Mouse (Mus musculus) thymus, postnatal 25 days (tissue): ENCODE results near the gene Hmbs.
"Not testable (repeated sequence)": the region's sequence is repeated elsewhere in the genome, so short reads cannot be mapped to it uniquely, and the experiment has no call there.

Experiments used
- DNase-seq: peaks from one replicate; pipeline ENCODE4 v3.0.0; 2022

The Hmbs gene

DNA sequence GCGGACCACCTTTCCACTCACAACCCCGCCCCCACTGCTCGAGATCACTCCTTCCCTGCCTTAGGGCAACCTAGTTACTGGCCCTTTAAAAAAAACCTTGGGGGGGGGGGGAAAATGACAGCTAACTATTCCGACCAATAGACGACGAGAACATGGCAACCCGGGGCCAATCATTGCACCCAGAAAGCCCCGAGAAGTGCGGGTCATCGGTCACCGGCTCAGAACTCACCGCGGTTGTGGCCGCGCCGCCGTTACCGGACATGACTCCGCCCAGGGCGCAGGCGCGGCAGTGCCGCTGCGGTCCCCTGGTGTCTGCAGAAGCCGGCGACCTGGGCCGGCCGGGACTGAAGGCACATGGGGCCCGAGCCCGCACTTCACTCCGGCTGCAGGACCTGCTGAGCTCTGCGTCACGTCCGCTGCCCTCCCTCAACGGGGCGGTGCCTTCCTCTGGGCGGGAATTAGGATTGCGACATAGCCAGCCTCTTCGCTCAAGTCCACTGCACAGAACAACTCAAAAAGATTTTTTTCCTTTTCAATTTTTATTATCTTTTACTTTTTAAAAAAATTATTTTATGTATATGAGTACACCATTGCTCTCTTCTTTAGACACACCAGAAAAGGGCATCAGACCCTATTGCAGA is at the start of gene Hmbs:
Gene Hmbs, minus strand, starts transcription at position 448 of the 641 bp plus-strand sequence.
- DNase-seq: peak; percentile 89

GRCm38 (mm10) chr9:44391466-44391865 is 47.4 kb upstream of the Hmbs start:
- DNase-seq: peak; percentile 69

GRCm38 (mm10) chr9:44389273-44389672 is 45.2 kb upstream of the Hmbs start:
- DNase-seq: peak; percentile 65

GRCm38 (mm10) chr9:44387221-44387620 is 43.2 kb upstream of the Hmbs start:
- DNase-seq: no peak

GRCm38 (mm10) chr9:44384596-44384995 is 40.6 kb upstream of the Hmbs start:
- no peak for DNase-seq

DNA sequence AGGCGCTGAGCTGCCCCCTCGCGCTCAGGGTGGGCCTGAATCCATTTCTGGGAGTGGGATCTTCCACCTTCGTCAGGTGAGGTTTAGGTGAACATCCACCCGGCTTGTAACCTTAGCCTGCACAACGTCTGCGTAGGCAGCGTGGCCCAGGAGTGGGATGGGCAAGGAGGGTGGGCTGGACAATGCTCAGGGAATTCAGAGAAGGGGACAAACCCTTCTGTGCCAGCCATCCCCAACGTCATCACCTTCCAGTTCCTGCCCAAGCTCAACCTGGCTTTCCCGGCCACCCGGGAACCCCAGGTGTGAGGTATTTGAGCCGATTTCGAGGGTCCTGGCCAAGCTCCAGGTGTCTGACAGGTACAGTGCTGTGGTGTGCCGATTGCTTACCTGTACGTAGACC is 35.8 kb upstream of the Hmbs start:
- no peak for DNase-seq

GRCm38 (mm10) chr9:44379054-44379834 is 35.2 kb upstream of the Hmbs start, which contains the start of gene Hyou1:
Gene Hyou1, plus strand, starts transcription at chr9:44379490.
- peak; percentile 100 for DNase-seq

DNA sequence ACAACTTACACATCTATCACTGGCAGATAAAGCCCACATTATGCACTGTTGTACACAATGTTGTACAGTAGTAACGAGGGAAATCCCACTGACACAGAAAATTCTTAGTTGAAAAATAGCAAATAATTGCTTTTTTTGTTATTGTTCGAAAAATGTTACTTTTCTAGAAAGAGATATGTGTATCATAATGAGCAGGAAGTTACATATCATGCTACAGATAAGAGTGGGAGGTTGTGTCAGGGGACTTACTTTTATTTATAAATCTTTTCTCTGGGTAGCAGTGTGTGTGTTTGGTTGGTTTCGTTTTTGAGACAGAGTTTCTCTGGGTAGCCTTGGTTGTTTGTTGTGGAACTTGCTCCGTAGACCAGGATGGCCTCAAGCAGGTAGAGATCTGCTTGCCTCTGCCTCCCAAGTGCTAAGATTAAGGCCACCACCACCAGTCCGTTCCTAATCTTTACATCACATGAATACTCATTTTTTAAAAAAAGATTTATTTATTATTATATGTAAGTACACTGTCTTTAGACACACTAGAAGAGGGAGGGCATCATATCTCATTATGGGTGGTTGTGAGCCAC is 34.2 kb upstream of the Hmbs start:
- no peak for DNase-seq

DNA sequence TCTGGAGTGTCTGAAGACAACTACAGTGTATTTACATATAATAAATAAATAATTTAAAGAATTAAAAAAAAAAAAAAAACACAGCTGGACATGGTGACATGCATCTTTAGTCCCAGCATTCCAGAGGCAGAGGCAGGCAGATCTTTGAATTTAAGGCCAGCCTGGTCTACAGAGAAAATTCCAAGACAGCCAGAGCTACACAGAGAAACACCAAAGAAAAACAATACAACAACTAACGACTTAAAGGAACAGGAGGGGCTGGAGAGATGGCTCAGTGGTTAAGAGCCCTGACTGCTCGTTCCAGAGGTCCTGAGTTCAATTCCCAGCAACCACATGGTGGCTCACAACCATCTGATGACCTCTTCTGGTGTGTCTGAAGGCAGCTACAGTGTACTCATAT is 33.3 kb upstream of the Hmbs start:
- not testable (repeated sequence) for DNase-seq

DNA sequence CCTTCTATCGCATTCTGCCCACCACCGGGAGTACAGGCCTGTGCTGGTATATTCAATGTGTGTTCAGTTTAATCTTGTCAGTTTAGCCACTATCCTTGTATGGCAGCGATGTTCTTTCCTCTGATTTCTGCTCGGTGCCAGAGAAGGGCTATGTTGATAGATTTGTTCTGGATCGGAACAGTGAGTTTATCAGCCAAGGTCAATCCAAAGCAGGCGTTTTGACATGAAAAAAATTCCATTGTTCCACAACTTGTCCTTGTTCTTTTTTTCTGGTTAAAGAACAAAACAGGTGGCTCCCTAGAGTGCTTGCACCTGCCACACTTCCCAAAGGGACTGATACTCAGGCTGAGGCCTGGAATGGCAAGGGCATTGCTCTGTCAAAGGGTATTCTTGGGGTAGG is 32.1 kb upstream of the Hmbs start:
- DNase-seq: no peak

GRCm38 (mm10) chr9:44373386-44373785 is 29.4 kb upstream of the Hmbs start:
- no peak for DNase-seq

- DNase-seq: peak; percentile 27
Observed at GRCm38 (mm10) chr9:44364480-44364879, 20.5 kb upstream of the Hmbs start.

DNA sequence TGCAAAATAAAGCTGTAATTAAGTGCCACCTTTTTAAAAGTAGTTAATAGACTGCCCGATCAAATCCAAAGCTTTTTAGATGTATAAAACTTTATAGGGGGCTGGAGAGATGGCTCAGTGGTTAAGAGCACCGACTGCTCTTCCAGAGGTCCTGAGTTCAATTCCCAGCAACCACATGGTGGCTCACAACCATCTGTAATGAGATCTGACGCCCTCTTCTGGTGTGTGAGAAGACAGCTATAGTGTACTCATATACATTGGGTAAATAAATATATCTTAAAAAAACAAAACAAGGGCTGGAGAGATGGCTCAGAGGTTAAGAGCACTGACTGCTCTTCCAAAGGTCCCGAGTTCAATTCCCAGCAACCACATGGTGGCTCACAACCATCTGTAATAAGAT is 17.9 kb upstream of the Hmbs start:
- DNase-seq: not testable (repeated sequence)

DNA sequence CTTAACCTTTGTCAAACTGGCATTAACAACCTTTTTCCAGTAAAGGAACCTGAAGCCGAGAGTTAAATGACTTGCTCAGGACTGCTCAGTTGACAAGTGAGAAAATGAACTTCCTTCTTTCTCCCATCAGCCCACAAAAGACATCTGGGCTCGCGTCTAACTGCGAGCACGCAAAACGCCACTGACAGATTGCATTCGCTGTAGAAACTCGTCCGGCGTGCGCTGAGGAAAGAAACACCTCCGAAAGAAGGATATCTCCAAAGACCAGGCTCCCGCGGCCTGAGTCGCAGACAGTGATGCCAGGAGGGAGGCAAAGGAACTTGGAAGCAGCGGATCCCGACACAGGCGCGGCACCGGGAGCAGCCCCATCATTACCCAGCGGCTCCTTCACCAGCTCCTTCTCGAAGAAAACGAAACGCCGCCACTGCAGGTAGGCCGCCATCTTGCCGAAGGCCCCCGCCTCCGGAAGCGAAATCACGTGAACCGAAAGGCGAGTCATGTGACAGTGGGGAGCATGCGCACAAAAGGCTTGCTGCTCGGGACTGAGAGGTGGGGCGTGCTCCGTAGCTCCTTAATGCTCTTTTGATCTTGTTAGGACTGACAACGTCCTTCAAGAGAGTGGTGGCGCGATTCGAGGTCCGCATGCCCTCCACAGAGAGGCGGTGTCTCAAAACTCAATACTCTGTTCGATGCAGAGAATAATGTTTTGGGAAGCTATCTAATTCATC is 17.3 kb upstream of the Hmbs start, which contains the start of gene Vps11:
Gene Vps11, minus strand, starts transcription at position 481 of the 728 bp plus-strand sequence.
- DNase-seq: peak; percentile 95

DNA sequence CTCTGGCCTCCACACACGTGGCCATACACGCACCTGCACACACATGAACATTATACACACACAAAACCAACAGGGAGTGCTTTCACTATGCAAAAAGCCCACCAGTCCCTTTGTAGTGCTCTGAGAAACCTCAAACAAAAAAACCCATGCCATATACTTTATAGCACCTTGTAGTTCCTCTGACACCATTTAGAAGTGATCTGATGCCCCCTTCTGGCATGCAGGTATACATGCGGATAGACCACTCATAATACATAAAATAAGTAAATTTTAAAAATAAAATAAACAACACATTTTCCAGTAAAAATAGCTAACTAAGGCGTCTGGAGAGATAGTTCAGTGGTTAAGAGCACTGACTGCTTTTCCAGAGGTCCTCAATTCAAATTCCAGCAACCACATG is 13.2 kb upstream of the Hmbs start:
- DNase-seq: peak; percentile 46

DNA sequence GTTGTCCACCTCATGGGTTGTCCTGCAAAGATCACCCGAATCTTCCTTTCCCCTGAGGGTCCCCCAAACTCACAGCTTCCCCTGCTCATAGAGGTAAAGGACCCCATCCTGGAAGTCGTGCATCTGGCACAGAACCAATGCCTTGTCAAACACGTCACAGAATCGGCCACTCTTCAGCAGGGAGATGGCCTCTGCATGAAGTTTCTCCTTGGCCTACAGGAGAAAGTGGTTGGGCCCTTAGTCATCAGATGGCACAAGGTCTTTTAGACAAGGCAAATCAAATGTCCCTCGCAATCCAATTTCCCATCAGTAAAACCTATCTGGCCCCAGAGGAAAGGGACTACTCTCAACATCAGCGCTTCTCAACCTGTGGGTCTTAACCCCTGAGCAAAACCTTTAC is 9.1 kb upstream of the Hmbs start:
- no peak for DNase-seq

- DNase-seq: no peak
Observed at GRCm38 (mm10) chr9:44352337-44352736, 8.3 kb upstream of the Hmbs start.

DNA sequence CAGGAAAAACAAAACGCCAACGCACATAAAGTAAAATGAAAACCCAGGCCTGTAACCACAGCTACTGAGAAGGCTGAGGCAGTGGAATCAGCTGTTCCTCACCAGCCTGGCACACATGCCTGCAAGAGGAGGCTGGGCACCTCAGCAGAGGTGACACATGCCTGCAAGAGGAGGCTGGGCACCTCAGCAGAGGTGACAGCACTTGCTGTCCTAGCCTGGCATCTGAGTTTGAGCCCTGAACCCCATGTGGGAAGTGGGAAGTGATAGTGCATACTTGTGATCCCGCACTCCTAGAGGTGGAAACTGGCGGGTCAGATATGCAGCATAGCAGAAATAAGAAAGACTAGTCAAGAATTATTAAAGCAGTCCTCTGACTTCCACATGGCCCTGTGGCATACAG is 7.4 kb upstream of the Hmbs start:
- no peak for DNase-seq

- DNase-seq: no peak
Observed at GRCm38 (mm10) chr9:44348546-44348945, 4.5 kb upstream of the Hmbs start.

DNA sequence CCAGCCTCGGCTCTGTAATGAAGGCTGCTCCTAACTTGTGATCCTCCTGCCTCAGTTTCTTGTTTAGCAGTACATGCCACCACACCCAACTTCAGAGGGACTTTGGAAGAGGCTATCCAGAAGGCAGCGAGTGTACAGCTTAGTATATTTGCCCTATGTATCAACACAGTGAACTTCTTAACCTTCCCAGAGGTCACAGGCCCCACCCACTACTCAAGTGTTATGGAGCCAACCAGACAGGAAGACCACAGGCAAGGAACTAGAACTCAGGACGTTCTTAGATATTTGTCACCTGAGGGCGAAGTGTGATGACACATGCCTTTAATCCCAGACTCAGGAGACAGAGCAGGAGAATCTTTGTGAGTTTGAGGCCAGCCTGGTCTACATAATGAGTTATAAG is 3.6 kb upstream of the Hmbs start:
- DNase-seq: no peak

GRCm38 (mm10) chr9:44347166-44347565 is 3.1 kb upstream of the Hmbs start:
- DNase-seq: no peak

GRCm38 (mm10) chr9:44345570-44346433 is 1.8 kb upstream of the Hmbs start:
- DNase-seq: no peak
